Mouse (Mus musculus) MEL (cell line): ENCODE data around the gene Cacng2. TPM values are rescaled to one million over a fixed set of nuclear protein-coding genes. Genes with fewer than 3 reads are reported as not detected.
A peak's percentile ranks its signal among the peaks of the same experiment; 100 is the strongest.

Source experiments
- DNase-seq: peaks from one replicate; pipeline ENCODE4 v3.0.0; 2011; ENCODE audit warnings: low read depth, low spot score
- H3K27ac ChIP-seq: 2 replicates; pipeline ENCODE4 v1.5.1; 2012; ENCODE audit warnings: low read depth, mild to moderate bottlenecking, control low read depth, low read length, moderate library complexity; ENCODE audit not compliant: control insufficient read depth
- H3K27me3 ChIP-seq, 2 experiments: fragments of 150-350 bp in 1 of 2; sonication (generic) in 1 of 2; 2 replicates each; pipeline ENCODE4 v1.6.1; 2012; ENCODE audit warnings: low read length in 2 of 2, mild to moderate bottlenecking in 2 of 2, improper control_type of control experiment in 1 of 2, moderate library complexity in 1 of 2; ENCODE audit not compliant: insufficient read depth in 2 of 2, control insufficient read depth in 1 of 2
- H3K36me3 ChIP-seq, 2 experiments: 2 replicates each; pipeline ENCODE4 v1.6.1; 2012 to 2014; ENCODE audit warnings: low read length in 2 of 2, improper control_type of control experiment in 1 of 2, inconsistent platforms in 1 of 2, mild to moderate bottlenecking in 1 of 2; ENCODE audit not compliant: insufficient read depth in 2 of 2, control insufficient read depth in 1 of 2
- H3K4me1 ChIP-seq, 2 experiments: fragments of 150-350 bp in 1 of 2; sonication (generic) in 1 of 2; 2 replicates each; pipeline ENCODE4 v1.6.1; 2012; ENCODE audit warnings: low read length in 2 of 2, improper control_type of control experiment in 1 of 2, mild to moderate bottlenecking in 1 of 2; ENCODE audit not compliant: insufficient read depth in 2 of 2, control insufficient read depth in 1 of 2
- H3K4me3 ChIP-seq, 2 experiments: fragments of 150-350 bp in 1 of 2; sonication (generic) in 1 of 2; 2 replicates each; pipeline ENCODE4 v1.5.1; 2012; ENCODE audit warnings: low read depth in 2 of 2, low read length in 2 of 2, mild to moderate bottlenecking in 2 of 2, moderate library complexity in 2 of 2, control low read depth in 1 of 2, improper control_type of control experiment in 1 of 2; ENCODE audit not compliant: control insufficient read depth in 1 of 2, insufficient read depth in 1 of 2
- H3K79me2 ChIP-seq: 2 replicates; pipeline ENCODE4 v1.6.1; 2012; ENCODE audit warnings: mild to moderate bottlenecking, low read length, moderate library complexity; ENCODE audit not compliant: control insufficient read depth, poor library complexity, insufficient read depth
- H3K9ac ChIP-seq: 2 replicates; pipeline ENCODE4 v1.6.1; 2012; ENCODE audit warnings: low read depth, mild to moderate bottlenecking, control low read depth, low read length, moderate library complexity; ENCODE audit not compliant: control insufficient read depth, poor library complexity, severe bottlenecking
- H3K9me3 ChIP-seq: fragments of 150-350 bp; sonication (generic); replicated peaks from 2 replicates; pipeline ENCODE4 v1.6.1; 2012; ENCODE audit warnings: mild to moderate bottlenecking, low read length, improper control_type of control experiment, moderate library complexity; ENCODE audit not compliant: insufficient read depth
- CHD2 ChIP-seq: IDR thresholded peaks from 2 replicates; pipeline ENCODE4 v1.6.1; 2011; ENCODE audit warnings: low read length, improper control_type of control experiment
- E2F4 ChIP-seq: IDR thresholded peaks from 2 replicates; pipeline ENCODE4 v1.6.1; 2011; ENCODE audit warnings: low read depth, low read length, improper control_type of control experiment, borderline replicate concordance
- ELF1 ChIP-seq: IDR thresholded peaks from 2 replicates; pipeline ENCODE4 v1.6.1; 2014; ENCODE audit warnings: low read depth, mild to moderate bottlenecking, inconsistent platforms, low read length, improper control_type of control experiment, moderate library complexity
- EP300 ChIP-seq, 2 experiments: IDR thresholded peaks; 2 replicates each; pipeline ENCODE4 v1.6.1; 2011; ENCODE audit warnings: improper control_type of control experiment in 2 of 2, low read length in 2 of 2, low read depth in 1 of 2, mild to moderate bottlenecking in 1 of 2
- GATA1 ChIP-seq: IDR thresholded peaks from 2 replicates; pipeline ENCODE4 v1.6.1; 2011; ENCODE audit warnings: low read depth, low read length, improper control_type of control experiment
- HCFC1 ChIP-seq: IDR thresholded peaks from 2 replicates; pipeline ENCODE4 v1.6.1; 2012; ENCODE audit warnings: low read depth, mild to moderate bottlenecking, inconsistent platforms, low read length, improper control_type of control experiment, moderate library complexity
- MAFK ChIP-seq: IDR thresholded peaks from 2 replicates; pipeline ENCODE4 v1.6.1; 2011; ENCODE audit warnings: low read depth, mild to moderate bottlenecking, low read length, improper control_type of control experiment, borderline replicate concordance
- MAX ChIP-seq: IDR thresholded peaks from 2 replicates; pipeline ENCODE4 v1.6.1; 2011; ENCODE audit warnings: low read length, improper control_type of control experiment
- MAZ ChIP-seq: IDR thresholded peaks from 2 replicates; pipeline ENCODE4 v1.6.1; 2012; ENCODE audit warnings: low read depth, mild to moderate bottlenecking, inconsistent platforms, low read length, improper control_type of control experiment
- MEF2A ChIP-seq: IDR thresholded peaks from 2 replicates; pipeline ENCODE4 v1.6.1; 2014; ENCODE audit warnings: low read depth, mild to moderate bottlenecking, inconsistent platforms, low read length, improper control_type of control experiment; ENCODE audit not compliant: poor library complexity, insufficient replicate concordance, severe bottlenecking; ENCODE audit errors: extremely low read depth
- MXI1 ChIP-seq: IDR thresholded peaks from 2 replicates; pipeline ENCODE4 v1.6.1; 2011; ENCODE audit warnings: mild to moderate bottlenecking, low read depth, low read length, improper control_type of control experiment
- MYB ChIP-seq: IDR thresholded peaks from 2 replicates; pipeline ENCODE4 v1.6.1; 2011; ENCODE audit warnings: mild to moderate bottlenecking, low read depth, low read length, improper control_type of control experiment
- NELFE ChIP-seq: IDR thresholded peaks from 2 replicates; pipeline ENCODE4 v1.6.1; 2011; ENCODE audit warnings: low read depth, low read length, improper control_type of control experiment
- POLR2A ChIP-seq, 2 experiments: IDR thresholded peaks; 2 replicates each; pipeline ENCODE4 v1.6.1; 2011 to 2012; ENCODE audit warnings: low read length in 2 of 2, mild to moderate bottlenecking in 2 of 2, control low read depth in 1 of 2, improper control_type of control experiment in 1 of 2, low read depth in 1 of 2, moderate library complexity in 1 of 2; ENCODE audit not compliant: control insufficient read depth in 1 of 2, insufficient read depth in 1 of 2, poor library complexity in 1 of 2
- POLR2AphosphoS5 ChIP-seq: IDR thresholded peaks from 2 replicates; pipeline ENCODE4 v1.6.1; 2012; ENCODE audit warnings: low read depth, borderline replicate concordance, mild to moderate bottlenecking, inconsistent platforms, low read length, moderate library complexity, mixed read lengths
- RAD21 ChIP-seq: IDR thresholded peaks from 2 replicates; pipeline ENCODE4 v1.6.1; 2011; ENCODE audit warnings: mild to moderate bottlenecking, low read depth, low read length, improper control_type of control experiment
- RCOR1 ChIP-seq: IDR thresholded peaks from 2 replicates; pipeline ENCODE4 v1.6.1; 2012; ENCODE audit warnings: low read depth, mild to moderate bottlenecking, inconsistent platforms, low read length, improper control_type of control experiment
- SIN3A ChIP-seq: IDR thresholded peaks from 2 replicates; pipeline ENCODE4 v1.6.1; 2012; ENCODE audit warnings: low read length, improper control_type of control experiment, inconsistent platforms
- SMC3 ChIP-seq: IDR thresholded peaks from 2 replicates; pipeline ENCODE4 v1.6.1; 2011; ENCODE audit warnings: low read depth, low read length, improper control_type of control experiment
- TBP ChIP-seq: IDR thresholded peaks from 2 replicates; pipeline ENCODE4 v1.8.0; 2011; ENCODE audit warnings: low read depth, low read length, improper control_type of control experiment
- TCF12 ChIP-seq: IDR thresholded peaks from 2 replicates; pipeline ENCODE4 v1.6.1; 2014; ENCODE audit warnings: low read depth, mild to moderate bottlenecking, inconsistent platforms, low read length, improper control_type of control experiment, moderate library complexity
- USF1 ChIP-seq: IDR thresholded peaks from 2 replicates; pipeline ENCODE4 v1.6.1; 2014; ENCODE audit warnings: low read depth, mild to moderate bottlenecking, inconsistent platforms, low read length, improper control_type of control experiment, moderate library complexity
- ZMIZ1 ChIP-seq: IDR thresholded peaks from 2 replicates; pipeline ENCODE4 v1.6.1; 2012; ENCODE audit warnings: low read depth, mild to moderate bottlenecking, inconsistent platforms, low read length, improper control_type of control experiment, moderate library complexity
- polyA plus RNA-seq, 2 experiments: library from polyadenylated mRNA; stranded (reverse) in 1 of 2; unstranded in 1 of 2; fragments of >175 nt in 1 of 2; fragments of >200 nt in 1 of 2; gene quantifications; 2 replicates each; pipeline versions ENCODE4 v1.2.1 to v1.2.4; 2012; ENCODE audit warnings: low replicate concordance in 2 of 2, low read depth in 1 of 2; ENCODE audit not compliant: insufficient read length in 2 of 2, insufficient read depth in 1 of 2, missing spikeins in 1 of 2
- total RNA-seq: library from RNA; depleted of rRNA; stranded (reverse); fragments of 300-350 nt; gene quantifications from 2 replicates; pipeline ENCODE4 v1.2.3, GENCODE M21; 2012

The Cacng2 gene
- total and polyA plus RNA-seq, 3 experiments: not detected

DNA sequence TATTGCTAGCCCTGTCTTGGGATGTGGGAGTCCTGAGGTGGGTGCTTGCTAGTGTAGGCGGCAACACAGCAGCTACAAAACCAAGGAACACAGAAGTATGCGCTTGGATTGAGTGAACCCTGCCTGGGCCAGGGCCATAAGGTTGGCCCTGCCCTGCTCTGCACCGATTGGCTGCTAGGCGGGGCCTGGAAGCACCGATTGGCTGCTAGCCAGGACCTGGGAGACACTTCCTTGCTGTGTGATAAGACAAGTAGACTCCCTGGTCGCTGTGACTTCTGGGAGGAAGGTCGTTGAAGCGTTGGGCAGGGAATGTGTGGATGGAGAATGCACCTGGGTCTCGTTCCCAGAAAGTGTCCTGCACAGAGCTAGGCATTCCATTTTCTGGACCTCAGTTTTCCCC, 115.9 kb downstream of the Cacng2 start:
- DNase-seq: peak; percentile 94
- H3K27me3 ChIP-seq: peaks cover 7 to 10% of the 10 kb centered on the region in 2 experiments; a peak in 3 of 4 replicates
- no peak overlapping the region for H3K27ac ChIP-seq
- no peaks in the 10 kb centered on the region for H3K79me2 ChIP-seq
- H3K9ac ChIP-seq: no peak overlapping the region
- no peaks in the 10 kb centered on the region for H3K9me3 ChIP-seq
- peaks cover 0 to 7% of the 10 kb centered on the region in 2 experiments; a peak in 2 of 4 replicates for H3K4me1 ChIP-seq
- H3K4me3 ChIP-seq: no peak overlapping the region
- H3K36me3 ChIP-seq: no peaks in the 10 kb centered on the region
- peak; percentile 74 for TF ChIP-seq GATA1
- TF ChIP-seq ELF1: peak; percentile 77
- TF ChIP-seq TCF12: 0 out of 2 replicates have a peak, but pooled peaks have one; percentile 13
- TF ChIP-seq POLR2A (IDR thresholded peaks at IDR 0.05; ENCODE audit: control insufficient read depth in 1 of 2, insufficient read depth in 1 of 2, low read depth in 1 of 2, low read length in 2 of 2, poor library complexity in 1 of 2): 0 out of 4 replicates have a peak, but pooled peaks of 1 of the 2 experiments have one; percentile 35
- no peak for TF ChIP-seq POLR2AphosphoS5
- TF ChIP-seq HCFC1: peak; percentile 80

DNA sequence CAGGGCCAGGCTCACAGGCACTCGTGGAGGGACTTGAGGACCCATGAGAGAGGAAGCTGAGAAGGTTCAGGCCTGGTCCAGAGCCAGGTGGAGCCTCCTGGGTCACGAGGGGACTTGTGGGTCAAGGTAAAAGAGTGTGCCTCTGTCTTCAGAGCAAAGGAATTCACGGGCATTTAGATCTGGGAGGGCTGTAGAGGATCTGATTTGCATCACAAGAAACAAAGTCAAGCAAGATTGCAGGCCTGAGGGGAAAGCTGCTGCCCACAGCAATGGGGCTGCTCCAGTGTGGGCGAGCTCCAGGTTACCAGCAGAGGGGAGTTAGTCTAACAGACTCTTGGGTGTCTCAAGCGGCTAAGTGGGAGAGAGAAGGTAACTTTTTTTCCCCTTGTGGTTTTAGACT, 118.4 kb downstream of the Cacng2 start:
- H3K79me2 ChIP-seq: no peaks in the 10 kb centered on the region
- no peak for DNase-seq
- H3K4me3 ChIP-seq: no peak overlapping the region
- no peak for TF ChIP-seq RCOR1
- H3K27ac ChIP-seq: no peak overlapping the region
- peaks cover 0 to 7% of the 10 kb centered on the region in 2 experiments; a peak in 2 of 4 replicates for H3K4me1 ChIP-seq
- H3K9me3 ChIP-seq: no peaks in the 10 kb centered on the region
- H3K27me3 ChIP-seq: peaks cover 7 to 8% of the 10 kb centered on the region in 2 experiments; a peak in 2 of 4 replicates
- H3K36me3 ChIP-seq: no peaks in the 10 kb centered on the region
- H3K9ac ChIP-seq: no peak overlapping the region

GRCm38 (mm10) chr15:77988541-77988940, 131.3 kb downstream of the Cacng2 start:
- H3K79me2 ChIP-seq: no peaks in the 10 kb centered on the region
- H3K27me3 ChIP-seq: peaks cover 0 to 2% of the 10 kb centered on the region in 2 experiments; a peak in 2 of 4 replicates
- no peak overlapping the region for H3K4me3 ChIP-seq
- H3K27ac ChIP-seq: no peak overlapping the region
- no peak for TF ChIP-seq MAZ
- TF ChIP-seq ZMIZ1: no peak
- TF ChIP-seq MYB: no peak
- TF ChIP-seq SMC3: no peak
- TF ChIP-seq E2F4: no peak
- TF ChIP-seq MAX: no peak
- TF ChIP-seq MEF2A: no peak
- no peak for TF ChIP-seq TBP
- TF ChIP-seq SIN3A: no peak
- no peak for TF ChIP-seq MAFK
- TF ChIP-seq USF1: no peak
- no peak for TF ChIP-seq EP300 (IDR thresholded peaks at IDR 0.05; ENCODE audit: low read depth in 1 of 2, low read length in 2 of 2)
- TF ChIP-seq RAD21: no peak
- no peak for TF ChIP-seq NELFE
- TF ChIP-seq MXI1: no peak
- TF ChIP-seq RCOR1: no peak
- no peak for TF ChIP-seq CHD2
- no peaks in the 10 kb centered on the region for H3K9me3 ChIP-seq
- no peak overlapping the region for H3K9ac ChIP-seq
- no peaks in the 10 kb centered on the region for H3K4me1 ChIP-seq
- no peak for DNase-seq
- no peaks in the 10 kb centered on the region for H3K36me3 ChIP-seq
